Mouse (Mus musculus) lung, postnatal 0 days (tissue): ENCODE results near the gene Paf1. TPM values are rescaled to one million over a fixed set of nuclear protein-coding genes. Genes with fewer than 3 reads are reported as not detected.

Source experiments
- ATAC-seq: fragments of 200-750 bp; cut with Nextera tagmentation; 2 replicates; pipeline ENCODE4 v1.8.0; 2017; ENCODE audit warnings: moderate library complexity
- DNase-seq: peaks from one replicate; pipeline ENCODE4 v3.0.0-alpha.2; 2016; ENCODE audit warnings: low spot score
- H3K27ac ChIP-seq: fragments of 300-500 bp; sonication (generic); 2 replicates; pipeline ENCODE4 v1.5.1; 2014; ENCODE audit warnings: antibody characterized with exemption, mild to moderate bottlenecking, low read length, mixed read lengths
- H3K27me3 ChIP-seq: fragments of 300-500 bp; sonication (generic); replicated peaks from 2 replicates; pipeline ENCODE4 v1.6.1; 2014; ENCODE audit warnings: low read length, mixed read lengths; ENCODE audit not compliant: insufficient read depth
- H3K36me3 ChIP-seq: fragments of 300-500 bp; sonication (generic); 2 replicates; pipeline ENCODE4 v1.6.1; 2014; ENCODE audit warnings: low read length, mixed read lengths; ENCODE audit not compliant: insufficient read depth
- H3K4me1 ChIP-seq: fragments of 300-500 bp; sonication (generic); 2 replicates; pipeline ENCODE4 v1.6.1; 2014; ENCODE audit warnings: antibody characterized with exemption, low read depth, low read length, mixed read lengths; ENCODE audit not compliant: insufficient read depth
- H3K4me2 ChIP-seq: fragments of 300-500 bp; sonication (generic); replicated peaks from 2 replicates; pipeline ENCODE4 v1.6.1; 2014; ENCODE audit warnings: low read depth, mild to moderate bottlenecking, low read length, moderate library complexity, mixed read lengths
- H3K4me3 ChIP-seq: fragments of 300-500 bp; sonication (generic); 2 replicates; pipeline ENCODE4 v1.5.1; 2014; ENCODE audit warnings: low read depth, low read length
- H3K9ac ChIP-seq: fragments of 300-500 bp; sonication (generic); replicated peaks from 2 replicates; pipeline ENCODE4 v1.6.1; 2014; ENCODE audit warnings: low read depth, mild to moderate bottlenecking
- H3K9me3 ChIP-seq: fragments of 300-500 bp; sonication (generic); 2 replicates; pipeline ENCODE4 v1.6.1; 2016; ENCODE audit warnings: low read length, mixed read lengths
- CTCF ChIP-seq: IDR thresholded peaks from 2 replicates; pipeline ENCODE4 v1.5.1; 2016; ENCODE audit warnings: antibody characterized with exemption, mild to moderate bottlenecking
- EP300 ChIP-seq: IDR thresholded peaks from 2 replicates; pipeline ENCODE4 v1.6.1; 2016; ENCODE audit warnings: antibody characterized with exemption, mild to moderate bottlenecking, control low read depth
- WGBS: fragments of 180-500 bp; shearing (Covaris S2); extraction: QIAGEN DNeasy Blood & Tissue Kit; methylation state at CpG from one replicate; pipeline ENCODE4 v1.1.7; 2014; 5-methylcytosine and 5-hydroxymethylcytosine counted together
- polyA plus RNA-seq: library from polyadenylated mRNA; unstranded; fragments of >200 nt; fragmentation: Nextera tagmentation; extraction: Ambion mirVana; gene quantifications from 2 replicates; pipeline ENCODE4 v1.2.1, GENCODE M21; 2015

Gene Paf1
- polyA plus RNA-seq, 1 experiment from 2014 or later: 49.1 TPM

DNA sequence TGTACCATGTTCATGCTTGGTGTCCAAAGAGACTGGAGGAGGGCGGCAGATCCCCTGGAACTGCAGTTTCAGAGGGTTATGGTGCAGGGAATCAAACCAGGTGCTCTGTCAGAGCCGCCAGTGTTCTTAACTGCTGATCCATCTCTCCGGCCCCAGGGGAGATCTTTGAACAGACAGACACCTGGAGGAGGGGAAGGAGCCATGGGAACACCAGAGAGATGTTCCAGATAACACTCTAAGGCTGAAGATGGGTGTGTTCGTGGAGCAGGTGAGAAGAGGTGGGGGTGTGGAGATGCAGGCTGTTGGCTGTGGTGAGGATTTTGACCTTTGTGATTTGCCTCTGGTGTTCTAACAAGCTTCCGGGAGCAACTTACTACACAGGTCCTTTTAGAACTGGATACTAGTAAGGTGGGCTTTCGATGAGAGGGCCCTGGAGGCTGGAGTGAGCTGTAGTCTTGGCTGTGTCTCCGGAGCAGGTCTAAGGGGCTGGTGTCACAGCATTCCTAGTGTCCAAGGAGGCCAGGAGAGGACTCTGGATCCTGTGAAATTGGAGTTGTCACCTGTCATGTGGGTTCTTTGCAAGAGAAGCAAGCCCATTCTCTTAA, 18.8 kb upstream of the Paf1 start:
- ATAC-seq: no peak
- H3K4me1 ChIP-seq: peaks cover 17% of the 10 kb centered on the region; the same call in 1 of the 2 replicates
- no peak overlapping the region for H3K4me3 ChIP-seq
- H3K36me3 ChIP-seq: peaks cover 7% of the 10 kb centered on the region; the same call in 1 of the 2 replicates
- no peak for TF ChIP-seq CTCF
- no peak for TF ChIP-seq EP300
- H3K9ac ChIP-seq: no peak overlapping the region
- peak; percentile 26 for DNase-seq
- WGBS: 77% methylated on average over 7 of the region's 7 CpGs
- no peaks in the 10 kb centered on the region for H3K27me3 ChIP-seq
- peak overlapping the region; percentile 99; the same call in 1 of the 2 replicates for H3K27ac ChIP-seq
- no peaks in the 10 kb centered on the region for H3K9me3 ChIP-seq
- no peak overlapping the region for H3K4me2 ChIP-seq

DNA sequence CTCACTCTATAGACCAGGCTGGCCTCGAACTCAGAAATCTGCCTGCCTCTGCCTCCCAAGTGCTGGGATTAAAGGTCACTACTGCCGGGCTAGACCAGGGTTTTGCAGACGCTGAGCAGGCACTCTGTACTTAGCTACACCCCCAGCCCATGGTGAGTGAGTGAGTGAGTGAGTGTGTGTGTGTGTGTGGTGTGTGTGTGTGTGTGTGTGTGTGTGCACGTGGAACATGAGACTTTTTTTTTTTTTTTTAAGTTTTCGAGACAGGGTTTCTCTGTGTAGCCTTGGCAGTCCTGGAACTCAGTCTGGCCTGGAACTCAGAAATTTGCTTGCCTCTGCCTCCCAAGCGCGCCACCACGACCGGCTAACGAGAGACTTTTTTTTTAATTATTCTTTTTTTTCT, 18.1 kb upstream of the Paf1 start:
- ATAC-seq (no peak), DNase-seq (no peak)
- Histone ChIP-seq H3K9ac (no peak overlapping the region), H3K4me2 (peak overlapping the region; percentile 94), H3K4me1 (peaks cover 20% of the 10 kb centered on the region; the same call in 1 of the 2 replicates), H3K9me3 (no peaks in the 10 kb centered on the region), H3K4me3 (no peak overlapping the region; the same call in 1 of the 2 replicates), H3K27me3 (no peaks in the 10 kb centered on the region), H3K36me3 (peaks cover 7% of the 10 kb centered on the region; the same call in 1 of the 2 replicates), H3K27ac (peak overlapping the region; percentile 99)
- TF ChIP-seq CTCF (no peak), EP300 (no peak)
- 60% methylated on average over 9 of the region's 10 CpGs for WGBS

DNA sequence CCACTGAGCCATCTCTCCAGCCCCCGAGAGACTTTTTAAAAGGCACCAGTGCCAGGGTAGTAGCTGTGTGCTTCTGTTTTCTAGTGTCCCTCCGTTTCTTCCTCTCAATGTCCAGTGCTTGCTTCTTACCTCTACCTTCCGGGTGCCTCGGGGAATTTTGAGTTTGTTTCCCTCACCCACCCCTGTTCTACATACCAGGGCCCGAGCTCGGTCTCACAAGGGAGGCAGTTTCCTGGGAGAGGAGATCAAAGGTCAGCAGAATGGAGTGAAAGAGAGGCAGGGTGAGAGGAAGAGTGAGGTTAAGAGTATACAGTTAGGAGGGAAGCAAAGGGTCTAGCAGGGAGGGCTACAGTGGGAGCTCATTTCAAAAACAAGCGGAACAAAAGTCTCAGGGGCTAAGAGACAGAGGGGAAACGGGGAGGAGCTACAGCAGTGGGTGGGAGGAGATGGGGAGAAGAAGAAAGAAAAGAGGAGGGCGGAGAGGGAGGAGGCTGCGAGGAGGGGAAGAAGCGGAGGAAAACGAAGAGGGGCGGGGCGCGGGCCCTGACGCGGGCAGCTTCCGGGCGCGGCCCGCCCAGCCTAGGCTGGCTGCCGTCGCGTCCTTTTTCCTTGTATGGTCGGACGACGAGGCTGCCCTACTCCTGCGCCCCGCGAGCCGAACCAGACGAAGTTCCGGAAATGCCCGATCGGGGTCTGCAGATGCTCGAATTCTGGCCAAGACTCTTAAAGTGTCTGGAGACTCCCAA, 17.4 kb upstream of the Paf1 start:
- Histone ChIP-seq H3K4me2 (peak overlapping the region; percentile 94), H3K4me1 (peaks cover 17% of the 10 kb centered on the region; the same call in 1 of the 2 replicates), H3K9me3 (no peaks in the 10 kb centered on the region), H3K4me3 (peak overlapping the region; percentile 87), H3K27me3 (no peaks in the 10 kb centered on the region), H3K27ac (peak overlapping the region; percentile 99), H3K36me3 (peaks cover 7% of the 10 kb centered on the region; the same call in 1 of the 2 replicates), H3K9ac (peak overlapping the region; percentile 98)
- TF ChIP-seq CTCF (no peak), EP300 (no peak; the same call in 1 of the 2 replicates)
- ATAC-seq: peak; percentile 51
- peak; percentile 99 for DNase-seq
- WGBS: under 1% methylated on average over 35 of the region's 36 CpGs

DNA sequence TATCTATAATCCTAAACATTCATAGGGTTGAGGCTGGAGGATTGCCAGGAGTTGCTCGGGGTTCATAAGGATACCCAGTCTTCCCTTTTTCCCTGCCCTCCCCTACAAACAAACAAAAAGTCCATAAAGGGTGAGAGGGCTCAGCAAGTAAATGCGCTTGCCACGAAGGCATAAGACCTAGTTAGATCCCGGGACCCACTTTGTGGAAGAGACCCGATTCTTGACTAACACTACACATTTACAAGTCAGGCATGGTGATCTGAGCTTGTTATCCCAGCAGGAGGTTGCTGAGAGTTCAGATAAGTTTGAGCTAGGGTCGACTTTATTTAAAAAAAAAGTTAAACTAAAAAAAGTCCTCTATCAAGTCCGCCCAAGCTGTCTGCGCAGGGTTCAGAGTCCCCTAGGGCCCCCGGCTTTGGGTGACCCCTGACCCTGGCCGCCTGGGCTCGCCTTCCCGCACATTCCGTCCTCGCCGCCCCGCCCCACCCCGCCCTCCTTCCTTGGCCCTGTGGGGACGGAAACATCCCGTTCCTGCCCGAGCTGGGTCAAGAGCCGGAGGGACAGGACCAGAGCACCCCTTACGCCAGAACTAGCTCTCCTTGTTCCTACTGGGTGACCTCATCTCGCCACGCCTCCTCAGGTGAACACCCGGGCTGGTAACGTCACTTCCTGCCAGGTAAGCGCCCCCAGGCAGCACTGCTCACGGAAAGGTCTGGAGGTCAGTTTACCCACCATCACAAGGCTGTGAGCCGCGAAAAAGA, 16.6 kb upstream of the Paf1 start:
- ATAC-seq: peak; percentile 33
- WGBS: 1% methylated on average over 26 of the region's 30 CpGs

DNA sequence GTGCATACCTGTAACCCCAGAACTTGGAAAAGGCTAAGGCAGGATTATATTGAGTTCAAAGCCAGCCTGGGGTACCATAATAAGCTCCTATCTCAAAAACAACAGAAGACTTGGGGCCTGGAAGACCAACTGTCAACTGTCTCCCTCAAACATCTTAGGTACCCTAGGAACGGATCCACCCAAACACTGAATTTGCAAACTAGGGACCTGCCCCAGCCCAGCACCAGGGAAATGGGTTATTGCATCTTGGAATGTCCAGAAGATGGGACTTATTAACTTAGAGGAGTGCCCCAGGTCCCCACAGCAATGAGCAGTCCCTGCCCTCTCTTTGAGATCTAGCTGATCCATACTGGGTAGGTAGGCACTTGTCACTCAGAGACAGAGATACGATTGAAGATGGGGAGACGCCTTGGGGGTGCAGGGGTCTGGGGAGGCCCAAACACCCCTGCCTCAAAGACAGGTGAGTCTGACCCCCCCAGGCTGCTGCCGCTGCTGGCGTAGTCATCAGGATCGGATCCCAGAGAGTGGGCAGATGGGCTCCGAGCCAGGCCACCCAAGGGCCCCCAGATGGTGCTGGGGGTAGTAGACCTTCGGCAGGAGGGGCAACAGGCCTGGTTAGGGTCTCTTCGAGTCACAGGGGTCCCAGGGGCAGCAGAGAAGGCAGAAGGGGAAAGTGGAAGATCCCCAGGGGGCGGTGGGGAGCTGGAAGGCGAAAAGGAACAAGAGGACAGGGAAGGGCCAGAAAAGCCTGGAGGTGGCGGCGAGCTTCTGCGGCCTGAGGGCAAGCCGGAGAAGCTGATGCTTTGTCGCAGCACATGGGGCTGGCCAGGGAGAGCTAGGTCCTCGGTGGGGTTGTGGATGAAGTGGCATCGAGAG, 15.3 kb upstream of the Paf1 start:
- ATAC-seq (no peak), DNase-seq (peak; percentile 21)
- Histone ChIP-seq H3K4me2 (peak overlapping the region; percentile 94), H3K36me3 (peaks cover 7% of the 10 kb centered on the region; the same call in 1 of the 2 replicates), H3K9me3 (no peaks in the 10 kb centered on the region), H3K27me3 (no peaks in the 10 kb centered on the region), H3K4me1 (peaks cover 14% of the 10 kb centered on the region; the same call in 1 of the 2 replicates), H3K27ac (peak overlapping the region; percentile 99), H3K9ac (peak overlapping the region; percentile 98), H3K4me3 (peak overlapping the region; percentile 87)
- TF ChIP-seq CTCF (peak; percentile 15), EP300 (no peak)
- 34% methylated on average over 18 of the region's 18 CpGs for WGBS

More for the DNA sequence above, 16.6 kb upstream of the Paf1 start:
- Histone ChIP-seq H3K4me1 (peaks cover 13% of the 10 kb centered on the region; the same call in 1 of the 2 replicates), H3K27ac (peak overlapping the region; percentile 99), H3K9me3 (no peaks in the 10 kb centered on the region), H3K4me3 (peak overlapping the region; percentile 87), H3K9ac (peak overlapping the region; percentile 98), H3K27me3 (no peaks in the 10 kb centered on the region), H3K4me2 (peak overlapping the region; percentile 94), H3K36me3 (peaks cover 7% of the 10 kb centered on the region; the same call in 1 of the 2 replicates)
- peak; percentile 98 for DNase-seq
- TF ChIP-seq EP300 (peak; percentile 99), CTCF (no peak)
